Mouse (Mus musculus) heart, embryonic 12.5 days (tissue): Measurements from ENCODE around the gene B3gnt7. TPM values are rescaled to one million over a fixed set of nuclear protein-coding genes. Genes with fewer than 3 reads are reported as not detected.

Source experiments
- ATAC-seq: fragments of 200-750 bp; cut with Nextera tagmentation; 2 replicates; pipeline ENCODE4 v1.8.0; 2017; ENCODE audit warnings: moderate TSS enrichment, moderate library complexity; ENCODE audit not compliant: insufficient number of reproducible peaks, low FRiP score
- H3K27ac ChIP-seq: fragments of 300-500 bp; sonication (generic); 2 replicates; pipeline ENCODE4 v1.5.1; 2016; ENCODE audit warnings: mild to moderate bottlenecking, moderate library complexity; ENCODE audit not compliant: poor library complexity, severe bottlenecking
- H3K27me3 ChIP-seq: fragments of 300-500 bp; sonication (generic); replicated peaks from 2 replicates; pipeline ENCODE4 v1.6.1; 2016; ENCODE audit warnings: mild to moderate bottlenecking, moderate library complexity
- H3K36me3 ChIP-seq: fragments of 300-500 bp; sonication (generic); 2 replicates; pipeline ENCODE4 v1.6.1; 2016; ENCODE audit warnings: mild to moderate bottlenecking, moderate library complexity
- H3K4me1 ChIP-seq: fragments of 300-500 bp; sonication (generic); replicated peaks from 2 replicates; pipeline ENCODE4 v1.6.1; 2016; ENCODE audit warnings: mild to moderate bottlenecking
- H3K4me2 ChIP-seq: fragments of 300-500 bp; sonication (generic); 2 replicates; pipeline ENCODE4 v1.6.1; 2016; ENCODE audit warnings: mild to moderate bottlenecking, moderate library complexity
- H3K4me3 ChIP-seq: fragments of 300-500 bp; sonication (generic); 2 replicates; pipeline ENCODE4 v1.5.1; 2016; ENCODE audit warnings: mild to moderate bottlenecking
- H3K9ac ChIP-seq: fragments of 300-500 bp; sonication (generic); 2 replicates; pipeline ENCODE4 v1.6.1; 2016; ENCODE audit warnings: mild to moderate bottlenecking, moderate library complexity
- H3K9me3 ChIP-seq: fragments of 300-500 bp; sonication (generic); replicated peaks from 2 replicates; pipeline ENCODE4 v1.6.1; 2016; ENCODE audit warnings: mild to moderate bottlenecking, moderate library complexity
- WGBS: fragments of 180-500 bp; shearing (Covaris S2); methylation state at CpG from one replicate; pipeline ENCODE4 v1.1.7; 2016; 5-methylcytosine and 5-hydroxymethylcytosine counted together
- microRNA-seq: library from miRNA; unstranded; fragments of <30 nt; microRNA quantifications from one replicate; pipeline ENCODE4, GENCODE M21; 2017
- polyA plus RNA-seq: library from polyadenylated mRNA; unstranded; fragments of >200 nt; fragmentation: Nextera tagmentation; extraction: Ambion mirVana; gene quantifications from 2 replicates; pipeline ENCODE4 v1.2.1, GENCODE M21; 2016

The B3gnt7 gene
- polyA plus RNA-seq, 1 experiment from 2014 or later = 6.3 TPM

DNA sequence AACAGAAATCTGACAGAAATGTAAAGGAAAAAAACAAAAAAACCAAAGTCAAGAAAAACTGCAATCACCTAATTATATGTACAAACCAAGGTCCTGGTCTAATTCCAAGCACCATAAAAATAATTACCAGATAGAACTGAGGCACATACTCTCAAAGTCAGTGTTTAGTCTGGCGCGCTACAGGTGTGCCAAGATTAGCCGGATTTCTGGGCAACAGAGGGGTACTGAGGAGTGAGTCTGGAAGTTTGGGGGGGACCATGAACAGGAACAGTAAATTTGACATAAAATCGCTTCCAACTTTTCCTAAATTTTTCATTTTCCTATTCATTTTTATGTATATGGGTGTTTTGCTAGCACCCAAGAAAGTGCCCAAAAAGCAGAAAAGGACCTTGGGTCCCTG, 43.3 kb downstream of the B3gnt7 start:
- Histone ChIP-seq H3K9ac (no peak overlapping the region), H3K4me2 (no peak overlapping the region)

DNA sequence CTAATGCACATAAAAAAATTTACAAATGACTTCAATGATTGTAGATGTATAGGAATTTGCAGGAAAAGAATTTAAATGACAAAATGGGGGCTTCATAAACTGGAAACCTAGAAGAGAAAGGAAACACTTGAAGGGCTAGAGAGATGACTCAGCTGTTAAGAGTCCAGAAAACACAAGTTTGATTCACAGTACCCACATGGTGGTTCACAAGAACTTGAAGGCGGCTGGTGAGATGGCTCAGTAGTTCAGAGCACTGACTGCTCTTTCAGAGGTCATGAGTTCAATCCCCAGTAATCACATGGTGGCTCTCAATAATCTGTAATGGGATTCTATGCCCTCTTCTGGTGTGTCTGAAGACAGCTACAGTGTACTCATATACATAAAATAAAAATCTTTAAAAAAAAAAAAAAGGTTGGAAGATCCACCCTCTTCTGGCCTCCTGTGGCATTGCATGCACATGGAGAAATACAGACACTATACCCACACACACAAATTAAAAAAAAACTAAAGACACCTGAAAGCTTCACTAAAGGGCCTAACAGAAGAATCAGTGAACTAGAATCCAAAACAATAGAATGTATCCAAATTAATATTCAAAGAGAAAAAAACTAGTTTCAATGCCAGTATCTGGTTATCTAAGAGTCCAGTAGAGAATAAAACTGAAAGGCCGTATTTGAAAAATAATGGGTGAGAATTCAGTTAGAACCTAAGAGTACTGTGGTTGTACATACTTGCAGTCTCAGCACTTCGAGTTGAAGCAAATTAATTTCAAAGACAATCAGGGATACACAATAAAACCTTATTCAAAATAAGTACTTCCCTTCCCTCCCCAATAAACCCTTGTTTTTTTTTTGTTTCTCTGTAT, 44.5 kb downstream of the B3gnt7 start:
- H3K36me3 ChIP-seq = peaks cover 54% of the 10 kb centered on the region
- WGBS = 88% methylated on average over 3 of the region's 3 CpGs

More for the DNA sequence above, 43.3 kb downstream of the B3gnt7 start:
- no peak for ATAC-seq
- H3K4me3 ChIP-seq = no peak overlapping the region
- H3K27ac ChIP-seq = no peak overlapping the region
- H3K4me1 ChIP-seq = no peaks in the 10 kb centered on the region
- peaks cover 42% of the 10 kb centered on the region for H3K36me3 ChIP-seq
- 91% methylated on average over 4 of the region's 4 CpGs for WGBS
- no peaks in the 10 kb centered on the region for H3K9me3 ChIP-seq
- H3K27me3 ChIP-seq = no peaks in the 10 kb centered on the region

GRCm38 (mm10) chr1:86347716-86348045, 45.0 kb downstream of the B3gnt7 start:
- no peaks in the 10 kb centered on the region for H3K27me3 ChIP-seq
- no peaks in the 10 kb centered on the region for H3K9me3 ChIP-seq
- ATAC-seq = no peak
- 60% methylated on average over 1 of the region's 1 CpGs for WGBS
- H3K9ac ChIP-seq = no peak overlapping the region
- H3K27ac ChIP-seq = no peak overlapping the region
- peaks cover 58% of the 10 kb centered on the region for H3K36me3 ChIP-seq
- H3K4me1 ChIP-seq = no peaks in the 10 kb centered on the region
- H3K4me2 ChIP-seq = no peak overlapping the region
- H3K4me3 ChIP-seq = no peak overlapping the region

More for the DNA sequence above, 44.5 kb downstream of the B3gnt7 start:
- Histone ChIP-seq H3K4me1 (no peaks in the 10 kb centered on the region), H3K9me3 (no peaks in the 10 kb centered on the region), H3K4me3 (no peak overlapping the region), H3K27me3 (no peaks in the 10 kb centered on the region), H3K27ac (no peak overlapping the region), H3K9ac (no peak overlapping the region), H3K4me2 (no peak overlapping the region)
- no peak for ATAC-seq

DNA sequence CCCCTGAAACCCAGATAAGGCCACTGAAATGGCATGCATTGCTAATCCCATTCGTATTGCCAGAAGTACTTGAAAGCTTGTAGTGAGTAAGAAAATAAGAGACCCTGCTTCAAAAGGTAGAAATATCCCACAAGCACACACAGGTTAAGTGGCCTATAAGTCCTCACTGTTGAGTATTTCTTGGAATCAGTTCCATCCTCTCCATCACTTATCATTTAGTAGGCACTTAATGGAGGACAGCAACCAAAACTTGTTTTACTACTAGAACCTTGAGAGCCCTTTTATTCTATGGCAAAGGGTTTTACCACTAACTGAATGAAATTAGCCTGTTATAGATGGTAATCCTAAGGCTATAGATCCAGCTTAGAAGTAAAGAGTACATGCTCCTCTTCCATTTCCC, 45.5 kb downstream of the B3gnt7 start:
- Histone ChIP-seq H3K9me3 (no peaks in the 10 kb centered on the region), H3K36me3 (peaks cover 60% of the 10 kb centered on the region), H3K27me3 (no peaks in the 10 kb centered on the region), H3K9ac (no peak overlapping the region), H3K27ac (no peak overlapping the region), H3K4me1 (no peaks in the 10 kb centered on the region), H3K4me2 (no peak overlapping the region), H3K4me3 (no peak overlapping the region)
- 57% methylated on average over 1 of the region's 1 CpGs for WGBS
- ATAC-seq = no peak

DNA sequence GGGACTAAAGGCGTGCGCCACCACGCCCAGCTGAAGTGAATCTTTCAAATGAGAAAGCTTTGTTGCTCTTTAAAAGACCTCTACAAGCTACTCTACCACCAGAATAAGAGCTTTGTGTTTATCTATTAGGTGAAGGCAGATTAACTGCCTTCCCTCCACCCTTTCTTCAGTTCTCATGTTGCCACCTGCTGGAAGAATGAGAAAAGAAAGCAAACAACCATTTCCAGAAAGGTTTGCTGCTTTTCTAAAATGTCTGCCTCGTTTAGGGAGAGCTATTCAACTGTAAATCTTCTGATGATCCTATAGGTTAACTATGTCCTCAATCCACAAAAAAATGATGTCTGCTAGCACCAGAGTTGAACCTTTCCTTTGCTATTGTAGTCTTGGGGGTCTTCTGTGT, 46.2 kb downstream of the B3gnt7 start:
- Histone ChIP-seq H3K27ac (no peak overlapping the region), H3K4me1 (no peaks in the 10 kb centered on the region), H3K9ac (no peak overlapping the region), H3K27me3 (no peaks in the 10 kb centered on the region), H3K36me3 (peaks cover 68% of the 10 kb centered on the region), H3K4me3 (no peak overlapping the region), H3K4me2 (no peak overlapping the region), H3K9me3 (no peaks in the 10 kb centered on the region)
- no peak for ATAC-seq
- WGBS = 78% methylated on average over 4 of the region's 4 CpGs

DNA sequence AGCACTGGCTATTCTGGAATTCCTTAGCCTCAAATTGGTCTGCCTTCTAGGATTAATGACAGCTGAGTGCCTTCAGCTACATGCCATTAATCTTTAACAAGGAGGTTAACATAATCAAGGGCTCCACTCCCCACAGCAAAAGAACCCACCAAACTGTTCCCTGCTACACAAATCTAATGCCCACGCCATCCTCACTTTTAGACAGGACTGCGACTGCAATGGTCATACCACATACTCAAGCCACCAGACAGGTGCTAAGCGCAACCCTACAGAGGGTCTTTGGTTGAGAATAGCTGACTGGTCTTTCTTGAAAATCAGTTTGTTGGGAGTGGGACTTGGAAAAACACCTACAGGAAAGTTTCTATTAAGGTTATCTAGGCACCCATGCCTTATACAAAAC, 46.6 kb downstream of the B3gnt7 start:
- Histone ChIP-seq H3K4me1 (no peaks in the 10 kb centered on the region), H3K36me3 (peaks cover 72% of the 10 kb centered on the region), H3K4me2 (no peak overlapping the region), H3K4me3 (no peak overlapping the region), H3K9me3 (no peaks in the 10 kb centered on the region), H3K9ac (no peak overlapping the region), H3K27me3 (no peaks in the 10 kb centered on the region), H3K27ac (no peak overlapping the region)
- WGBS = 95% methylated on average over 3 of the region's 3 CpGs
- no peak for ATAC-seq

GRCm38 (mm10) chr1:86349696-86350095, 47.1 kb downstream of the B3gnt7 start:
- Histone ChIP-seq H3K4me3 (no peak overlapping the region), H3K36me3 (peaks cover 77% of the 10 kb centered on the region), H3K9me3 (no peaks in the 10 kb centered on the region), H3K27me3 (no peaks in the 10 kb centered on the region), H3K4me2 (no peak overlapping the region), H3K27ac (no peak overlapping the region), H3K4me1 (no peaks in the 10 kb centered on the region), H3K9ac (no peak overlapping the region)
- WGBS = 90% methylated on average over 1 of the region's 1 CpGs
- no peak for ATAC-seq

GRCm38 (mm10) chr1:86350576-86350975, 47.9 kb downstream of the B3gnt7 start:
- H3K27ac ChIP-seq = no peak overlapping the region
- ATAC-seq = no peak
- 88% methylated on average over 8 of the region's 8 CpGs for WGBS

DNA sequence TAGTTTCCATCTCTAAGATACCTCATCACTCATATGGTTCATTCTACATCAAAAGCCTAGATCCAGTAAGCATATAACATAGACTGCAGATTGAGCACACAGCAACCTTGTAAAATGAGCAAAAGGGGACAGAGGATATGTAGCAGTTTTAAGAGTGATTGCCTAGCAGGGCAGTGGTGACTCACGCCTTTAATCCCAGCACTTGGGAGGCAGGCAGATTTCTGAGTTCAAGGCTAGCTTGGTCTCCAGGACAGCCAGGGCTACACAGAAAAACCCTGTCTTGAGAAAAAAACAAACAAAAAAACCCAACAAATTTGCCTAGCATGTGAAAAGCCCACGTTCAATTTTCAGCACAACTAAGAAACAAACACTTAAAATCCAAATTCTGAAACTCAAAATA, 51.6 kb downstream of the B3gnt7 start:
- no peaks in the 10 kb centered on the region for H3K27me3 ChIP-seq
- H3K9ac ChIP-seq = no peak overlapping the region
- WGBS = 83% methylated on average over 2 of the region's 2 CpGs
- H3K9me3 ChIP-seq = no peaks in the 10 kb centered on the region
- ATAC-seq = no peak
- no peak overlapping the region for H3K27ac ChIP-seq
- H3K4me3 ChIP-seq = no peak overlapping the region
- peaks cover 79% of the 10 kb centered on the region for H3K36me3 ChIP-seq
- H3K4me2 ChIP-seq = no peak overlapping the region
- H3K4me1 ChIP-seq = peaks cover 11% of the 10 kb centered on the region

More at GRCm38 (mm10) chr1:86350576-86350975, 47.9 kb downstream of the B3gnt7 start:
- Histone ChIP-seq H3K27me3 (no peaks in the 10 kb centered on the region), H3K4me2 (no peak overlapping the region), H3K9me3 (no peaks in the 10 kb centered on the region), H3K4me3 (no peak overlapping the region), H3K9ac (no peak overlapping the region), H3K36me3 (peaks cover 84% of the 10 kb centered on the region), H3K4me1 (no peaks in the 10 kb centered on the region)

Small RNA genes lying within 50 kb of the gene (microRNA-seq; reads per million reads assigned to microRNA genes)
- 101 reads per million, percentile 52 among the genes with 10 or more reads in this experiment for gene mmu-mir-3535

Other genes with a start within 250 kb of the B3gnt7 start
- gene Psmd1, start 238.4 kb upstream of the B3gnt7 start, polyA plus RNA-seq = 154 and 159 TPM in 2 replicates
- gene Htr2b, start 190.9 kb upstream of the B3gnt7 start, polyA plus RNA-seq = 0.22 and 0.37 TPM in 2 replicates
- 0.63 TPM in 1 of 2 replicates, not detected in the other for gene Gm21972, start 169.2 kb upstream of the B3gnt7 start, polyA plus RNA-seq
- gene Armc9, start 148.1 kb upstream of the B3gnt7 start, polyA plus RNA-seq = 14.1 and 14.2 TPM in 2 replicates
- gene Ncl, start 56.6 kb downstream of the B3gnt7 start, polyA plus RNA-seq = 331 and 337 TPM in 2 replicates
- gene Nmur1, start 123.4 kb downstream of the B3gnt7 start, polyA plus RNA-seq = not detected in 2 replicates
- gene Tex44, start 123.5 kb downstream of the B3gnt7 start, polyA plus RNA-seq = not detected in 2 replicates
- 1,057 and 1,113 TPM in 2 replicates for gene Ptma, start 223.9 kb downstream of the B3gnt7 start, polyA plus RNA-seq